Mouse (Mus musculus): Measurements from ENCODE around the gene Mpp4. TPM values are rescaled to one million over a fixed set of nuclear protein-coding genes. Genes with fewer than 3 reads are reported as not detected.

The Mpp4 gene
- polyA plus RNA-seq, 1 experiment from 2014 or later, result 0.20 TPM

GRCm38 (mm10) chr1:59182373-59182772 is 19.2 kb upstream of the Mpp4 start:
- Histone ChIP-seq H3K4me1 (no peaks in the 10 kb centered on the region), H3K27me3 (ENCODE audit: low read depth, poor library complexity, severe bottlenecking) (no peaks in the 10 kb centered on the region), H3K36me3 (peaks cover 40% of the 10 kb centered on the region), H3K27ac (no peak overlapping the region), H3K4me3 (no peak overlapping the region), H3K9me3 (replicated peaks) (no peaks in the 10 kb centered on the region)
- no peak for DNase-seq (ENCODE audit: low spot score)
- 91% methylated on average over 2 of the region's 2 CpGs for WGBS

GRCm38 (mm10) chr1:59180003-59180402 is 16.8 kb upstream of the Mpp4 start:
- Histone ChIP-seq H3K9me3 (replicated peaks) (no peaks in the 10 kb centered on the region), H3K4me3 (no peak overlapping the region), H3K4me1 (no peaks in the 10 kb centered on the region), H3K27ac (no peak overlapping the region), H3K36me3 (peaks cover 48% of the 10 kb centered on the region), H3K27me3 (ENCODE audit: low read depth, poor library complexity, severe bottlenecking) (no peaks in the 10 kb centered on the region)
- WGBS, result 88% methylated on average over 3 of the region's 3 CpGs
- no peak for DNase-seq (ENCODE audit: low spot score)

GRCm38 (mm10) chr1:59178401-59178800 is 15.2 kb upstream of the Mpp4 start:
- WGBS, result 91% methylated on average over 10 of the region's 10 CpGs
- DNase-seq (ENCODE audit: low spot score), result no peak
- H3K36me3 ChIP-seq, result peaks cover 48% of the 10 kb centered on the region

DNA sequence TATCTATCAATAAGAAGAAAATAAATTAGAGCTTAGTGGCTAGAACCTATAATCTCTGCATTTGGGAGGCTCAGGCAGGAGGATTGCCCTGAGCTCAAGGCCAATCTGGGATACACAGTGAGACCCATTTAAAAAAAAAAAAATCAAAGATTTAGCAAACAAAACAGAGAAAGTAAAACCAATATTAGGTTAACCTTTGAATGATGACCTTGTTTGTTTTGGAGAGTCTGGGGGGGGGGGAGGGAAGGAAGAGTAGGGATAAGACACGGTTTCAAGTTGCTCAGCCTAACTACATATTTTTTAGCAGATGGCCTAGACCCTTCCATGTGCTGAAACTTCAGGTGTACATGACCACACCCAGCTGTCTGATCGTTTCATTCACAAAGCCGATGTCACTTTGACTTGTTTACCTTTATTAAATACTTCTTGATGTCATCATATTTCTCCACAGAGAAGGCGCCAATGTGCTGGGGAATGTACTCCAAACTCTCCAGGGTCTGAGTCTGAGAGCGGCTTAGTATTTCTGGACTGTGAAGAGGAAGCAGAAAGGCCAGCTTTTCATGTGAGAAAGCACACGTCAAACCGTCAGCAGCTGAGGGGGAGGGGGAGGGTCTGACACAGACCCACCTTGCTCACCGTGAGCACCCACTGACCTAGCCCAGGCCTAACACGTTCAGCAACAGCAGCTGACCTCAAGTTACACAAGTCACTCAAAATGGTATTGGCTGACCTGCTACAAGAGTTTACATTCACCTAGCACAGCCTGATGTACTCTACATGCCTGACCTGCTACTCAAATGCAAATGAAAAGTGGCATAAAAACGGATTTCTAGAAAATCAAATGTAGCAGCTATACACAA is 11.6 kb upstream of the Mpp4 start:
- peaks cover 48% of the 10 kb centered on the region for H3K36me3 ChIP-seq
- H3K4me1 ChIP-seq, result no peaks in the 10 kb centered on the region
- no peak overlapping the region for H3K27ac ChIP-seq
- DNase-seq (ENCODE audit: low spot score), result no peak
- H3K27me3 ChIP-seq (ENCODE audit: low read depth, poor library complexity, severe bottlenecking), result no peaks in the 10 kb centered on the region
- H3K9me3 ChIP-seq (replicated peaks), result no peaks in the 10 kb centered on the region
- 82% methylated on average over 10 of the region's 10 CpGs for WGBS
- H3K4me3 ChIP-seq, result no peak overlapping the region

More at GRCm38 (mm10) chr1:59178401-59178800, 15.2 kb upstream of the Mpp4 start:
- Histone ChIP-seq H3K4me3 (no peak overlapping the region), H3K27me3 (ENCODE audit: low read depth, poor library complexity, severe bottlenecking) (no peaks in the 10 kb centered on the region), H3K9me3 (replicated peaks) (no peaks in the 10 kb centered on the region), H3K27ac (no peak overlapping the region), H3K4me1 (no peaks in the 10 kb centered on the region)

GRCm38 (mm10) chr1:59173023-59173422 is 9.8 kb upstream of the Mpp4 start:
- H3K27ac ChIP-seq, result no peak overlapping the region
- no peak overlapping the region for H3K4me3 ChIP-seq
- no peak for DNase-seq (ENCODE audit: low spot score)
- no peaks in the 10 kb centered on the region for H3K4me1 ChIP-seq
- no peaks in the 10 kb centered on the region for H3K9me3 ChIP-seq (replicated peaks)
- H3K27me3 ChIP-seq (ENCODE audit: low read depth, poor library complexity, severe bottlenecking), result no peaks in the 10 kb centered on the region
- H3K36me3 ChIP-seq, result peaks cover 40% of the 10 kb centered on the region
- 83% methylated on average over 5 of the region's 5 CpGs for WGBS

DNA sequence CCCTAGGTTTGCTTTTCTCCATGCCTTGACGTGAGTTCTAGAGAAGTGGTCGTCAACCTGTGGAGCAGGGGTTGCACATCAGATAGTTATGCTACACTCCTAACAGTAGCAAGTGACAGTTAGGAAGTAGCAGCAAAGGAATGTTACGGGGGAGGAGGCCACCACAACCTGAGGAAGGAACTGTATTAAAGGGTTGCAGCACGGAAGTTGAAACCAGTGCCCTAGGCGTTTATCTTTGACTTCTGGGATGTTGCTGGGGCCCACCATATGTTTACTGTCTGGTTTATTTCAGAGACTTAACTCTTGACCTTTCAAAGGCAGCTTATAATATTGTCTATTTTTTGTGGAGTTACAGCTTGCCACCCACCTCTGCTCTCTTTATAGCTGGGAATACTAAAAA is 8.7 kb upstream of the Mpp4 start:
- peaks cover 38% of the 10 kb centered on the region for H3K36me3 ChIP-seq
- H3K27ac ChIP-seq, result no peak overlapping the region
- WGBS, result 59% methylated on average over 5 of the region's 5 CpGs
- DNase-seq (ENCODE audit: low spot score), result no peak
- no peak overlapping the region for H3K4me3 ChIP-seq
- no peaks in the 10 kb centered on the region for H3K9me3 ChIP-seq (replicated peaks)
- H3K27me3 ChIP-seq (ENCODE audit: low read depth, poor library complexity, severe bottlenecking), result no peaks in the 10 kb centered on the region
- no peaks in the 10 kb centered on the region for H3K4me1 ChIP-seq

GRCm38 (mm10) chr1:59170290-59170689 is 7.1 kb upstream of the Mpp4 start:
- H3K4me1 ChIP-seq, result no peaks in the 10 kb centered on the region
- no peak for DNase-seq (ENCODE audit: low spot score)
- peaks cover 44% of the 10 kb centered on the region for H3K36me3 ChIP-seq
- H3K27ac ChIP-seq, result no peak overlapping the region
- H3K4me3 ChIP-seq, result no peak overlapping the region
- H3K9me3 ChIP-seq (replicated peaks), result no peaks in the 10 kb centered on the region
- 80% methylated on average over 8 of the region's 8 CpGs for WGBS
- H3K27me3 ChIP-seq (ENCODE audit: low read depth, poor library complexity, severe bottlenecking), result no peaks in the 10 kb centered on the region

- no peak for DNase-seq (ENCODE audit: low spot score)
- H3K4me3 ChIP-seq, result no peak overlapping the region
- no peaks in the 10 kb centered on the region for H3K27me3 ChIP-seq (ENCODE audit: low read depth, poor library complexity, severe bottlenecking)
- no peak overlapping the region for H3K27ac ChIP-seq
- 92% methylated on average over 6 of the region's 6 CpGs for WGBS
- H3K9me3 ChIP-seq (replicated peaks), result no peaks in the 10 kb centered on the region
- H3K36me3 ChIP-seq, result peaks cover 41% of the 10 kb centered on the region
- no peaks in the 10 kb centered on the region for H3K4me1 ChIP-seq
Observed at GRCm38 (mm10) chr1:59169586-59169985, 6.4 kb upstream of the Mpp4 start.

DNA sequence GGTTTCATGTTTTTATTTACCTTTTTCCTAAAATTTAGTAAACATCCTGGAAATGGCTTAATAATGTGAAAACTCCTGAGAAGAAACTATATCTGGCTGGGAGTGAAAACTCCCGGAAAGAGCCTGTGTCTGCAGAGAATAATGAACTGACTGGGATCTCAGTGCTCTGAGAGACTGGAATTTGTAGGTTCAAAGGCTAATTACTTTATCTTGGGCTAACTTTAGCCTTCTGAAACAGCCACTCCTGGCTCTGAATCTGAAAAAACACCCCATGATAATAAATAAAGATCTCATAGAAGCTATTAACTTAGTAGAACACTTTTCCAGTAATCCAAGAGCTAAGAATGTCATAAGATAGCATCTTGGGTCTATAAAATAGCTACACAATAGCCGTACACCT is 5.4 kb upstream of the Mpp4 start:
- Histone ChIP-seq H3K4me1 (no peaks in the 10 kb centered on the region), H3K4me3 (no peak overlapping the region), H3K9me3 (replicated peaks) (no peaks in the 10 kb centered on the region), H3K27ac (no peak overlapping the region), H3K36me3 (peaks cover 44% of the 10 kb centered on the region), H3K27me3 (ENCODE audit: low read depth, poor library complexity, severe bottlenecking) (no peaks in the 10 kb centered on the region)
- DNase-seq (ENCODE audit: low spot score), result no peak
- 69% methylated on average over 2 of the region's 2 CpGs for WGBS

DNA sequence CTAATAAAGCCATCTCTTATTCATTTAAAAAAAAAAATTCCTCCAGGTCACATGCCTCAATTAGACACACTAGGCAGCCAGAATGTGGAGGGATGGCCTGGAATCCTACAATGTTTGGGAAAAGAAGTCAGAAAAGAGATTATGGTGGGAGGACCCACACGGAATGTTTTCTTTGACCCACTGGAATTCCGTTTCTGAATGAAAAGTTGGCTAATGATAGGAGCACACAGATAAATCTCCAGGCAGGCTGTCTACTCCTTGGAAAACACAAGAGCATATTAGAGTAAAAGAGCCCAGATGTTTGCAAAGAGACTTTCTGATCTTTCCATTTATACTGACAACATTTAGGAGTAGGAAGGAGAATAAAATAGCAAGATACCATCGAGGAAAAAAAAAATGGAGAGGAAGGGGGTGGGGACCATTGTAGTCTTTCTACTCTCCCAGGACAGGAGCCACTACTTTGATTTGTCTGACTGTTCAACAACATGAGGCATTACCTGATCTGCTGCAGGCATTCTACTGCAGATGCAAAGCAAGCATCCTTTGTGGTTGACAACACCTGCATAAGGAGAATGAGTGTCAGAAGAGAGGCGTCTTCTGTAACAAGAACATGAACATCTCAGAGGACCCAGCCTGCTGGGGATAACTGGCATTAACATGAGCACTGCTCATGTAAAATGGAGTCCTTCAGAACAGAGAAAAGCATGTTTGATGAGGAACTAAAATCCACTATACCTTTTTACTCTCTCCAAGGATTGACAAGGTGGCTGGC is 4.7 kb upstream of the Mpp4 start:
- peaks cover 45% of the 10 kb centered on the region for H3K36me3 ChIP-seq

GRCm38 (mm10) chr1:59166232-59166905 is 3.2 kb upstream of the Mpp4 start:
- Histone ChIP-seq H3K4me3 (no peak overlapping the region), H3K27ac (no peak overlapping the region), H3K27me3 (ENCODE audit: low read depth, poor library complexity, severe bottlenecking) (no peaks in the 10 kb centered on the region), H3K9me3 (replicated peaks) (no peaks in the 10 kb centered on the region), H3K36me3 (peaks cover 48% of the 10 kb centered on the region), H3K4me1 (no peaks in the 10 kb centered on the region)
- 94% methylated on average over 9 of the region's 9 CpGs for WGBS
- no peak for DNase-seq (ENCODE audit: low spot score)

More for the DNA sequence above, 4.7 kb upstream of the Mpp4 start:
- Histone ChIP-seq H3K4me1 (no peaks in the 10 kb centered on the region), H3K27ac (no peak overlapping the region), H3K9me3 (replicated peaks) (no peaks in the 10 kb centered on the region), H3K4me3 (no peak overlapping the region), H3K27me3 (ENCODE audit: low read depth, poor library complexity, severe bottlenecking) (no peaks in the 10 kb centered on the region)
- no peak for DNase-seq (ENCODE audit: low spot score)
- 87% methylated on average over 4 of the region's 4 CpGs for WGBS

- peaks cover 38% of the 10 kb centered on the region for H3K36me3 ChIP-seq
- DNase-seq (ENCODE audit: low spot score), result no peak
- H3K9me3 ChIP-seq (replicated peaks), result no peaks in the 10 kb centered on the region
- H3K4me3 ChIP-seq, result no peak overlapping the region
- WGBS, result 74% methylated on average over 5 of the region's 5 CpGs
- no peaks in the 10 kb centered on the region for H3K4me1 ChIP-seq
- no peak overlapping the region for H3K27ac ChIP-seq
- H3K27me3 ChIP-seq (ENCODE audit: low read depth, poor library complexity, severe bottlenecking), result no peaks in the 10 kb centered on the region
Observed at GRCm38 (mm10) chr1:59163918-59164317, 729 bp upstream of the Mpp4 start.
